Mouse (Mus musculus): ENCODE results near the gene Kmt2d. TPM values are rescaled to one million over a fixed set of nuclear protein-coding genes. Genes with fewer than 3 reads are reported as not detected.

Gene Kmt2d
- polyA plus RNA-seq, 1 experiment: 33.0 TPM

DNA sequence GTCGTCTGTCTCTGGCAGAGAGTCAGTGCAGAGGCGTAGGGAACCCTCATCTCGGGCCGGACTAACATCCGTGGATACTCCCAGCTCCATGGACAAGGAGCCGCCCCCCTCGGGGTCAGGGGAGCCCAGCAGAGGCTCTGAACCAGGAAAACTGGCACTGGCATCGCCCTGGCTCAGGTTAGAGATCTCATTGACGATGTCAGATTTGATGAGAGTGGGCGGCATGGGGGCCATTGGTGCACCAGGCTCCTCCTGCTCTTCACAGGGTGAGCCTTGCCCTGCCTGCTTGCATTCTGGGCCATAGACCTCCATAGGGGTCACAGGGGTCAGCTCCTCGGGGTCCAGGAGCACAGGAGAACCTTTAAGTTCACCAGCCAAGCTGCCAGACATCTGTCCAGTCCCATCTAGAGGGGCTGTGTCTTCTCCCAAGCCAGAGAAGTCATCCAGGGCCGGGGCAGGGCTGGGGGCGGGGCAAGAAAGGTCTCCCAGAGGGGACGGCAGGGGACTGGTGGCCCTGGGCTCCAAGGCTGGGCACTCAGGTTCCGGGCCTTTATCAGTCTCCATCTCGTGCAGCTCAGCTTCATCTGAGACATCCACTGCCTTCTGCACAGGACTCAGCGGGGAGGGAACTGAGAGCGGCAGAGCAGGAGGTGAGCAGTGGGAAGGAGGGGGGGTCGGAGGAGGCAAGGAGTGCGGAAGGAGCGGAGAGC is 9.1 kb downstream of the Kmt2d start:
- no peaks in the 10 kb centered on the region for H3K4me1 ChIP-seq (ENCODE audit: control insufficient read depth, insufficient read depth, low read length)
- no peak overlapping the region for H3K4me3 ChIP-seq (ENCODE audit: insufficient read depth, low read length)
- no peak for TF ChIP-seq CTCF (IDR thresholded peaks at IDR 0.05; ENCODE audit: extremely low read depth, insufficient read depth, low read length)
- H3K27ac ChIP-seq (ENCODE audit: insufficient read depth, low read length): no peak overlapping the region

DNA sequence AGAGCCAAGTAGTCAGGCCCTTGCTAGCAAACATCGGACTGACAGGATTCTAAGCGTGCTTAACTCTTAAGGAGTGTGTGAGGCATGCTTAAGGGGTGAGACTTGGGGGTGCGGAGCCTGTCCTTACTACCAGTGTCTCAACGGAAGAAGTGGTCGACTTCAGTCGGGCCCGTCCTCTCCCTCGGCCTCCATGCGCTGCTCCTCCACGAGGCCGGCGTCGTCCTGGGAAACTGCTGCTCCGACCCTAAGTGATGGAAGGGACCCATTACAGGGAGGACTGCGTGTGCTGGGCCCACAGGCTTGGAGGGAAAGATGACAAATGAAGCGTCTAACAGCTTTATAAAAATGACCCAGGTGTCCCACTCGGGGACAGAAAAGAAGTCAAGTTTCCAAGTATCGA is 10.1 kb downstream of the Kmt2d start:
- Histone ChIP-seq H3K27ac (ENCODE audit: insufficient read depth, low read length) (no peak overlapping the region), H3K4me1 (ENCODE audit: control insufficient read depth, insufficient read depth, low read length) (no peaks in the 10 kb centered on the region), H3K4me3 (ENCODE audit: insufficient read depth, low read length) (no peak overlapping the region)
- TF ChIP-seq POLR2A (IDR thresholded peaks at IDR 0.05; ENCODE audit: extremely low read depth, insufficient read depth, low read length) (no peak), CTCF (IDR thresholded peaks at IDR 0.05; ENCODE audit: extremely low read depth, insufficient read depth, low read length) (no peak)

DNA sequence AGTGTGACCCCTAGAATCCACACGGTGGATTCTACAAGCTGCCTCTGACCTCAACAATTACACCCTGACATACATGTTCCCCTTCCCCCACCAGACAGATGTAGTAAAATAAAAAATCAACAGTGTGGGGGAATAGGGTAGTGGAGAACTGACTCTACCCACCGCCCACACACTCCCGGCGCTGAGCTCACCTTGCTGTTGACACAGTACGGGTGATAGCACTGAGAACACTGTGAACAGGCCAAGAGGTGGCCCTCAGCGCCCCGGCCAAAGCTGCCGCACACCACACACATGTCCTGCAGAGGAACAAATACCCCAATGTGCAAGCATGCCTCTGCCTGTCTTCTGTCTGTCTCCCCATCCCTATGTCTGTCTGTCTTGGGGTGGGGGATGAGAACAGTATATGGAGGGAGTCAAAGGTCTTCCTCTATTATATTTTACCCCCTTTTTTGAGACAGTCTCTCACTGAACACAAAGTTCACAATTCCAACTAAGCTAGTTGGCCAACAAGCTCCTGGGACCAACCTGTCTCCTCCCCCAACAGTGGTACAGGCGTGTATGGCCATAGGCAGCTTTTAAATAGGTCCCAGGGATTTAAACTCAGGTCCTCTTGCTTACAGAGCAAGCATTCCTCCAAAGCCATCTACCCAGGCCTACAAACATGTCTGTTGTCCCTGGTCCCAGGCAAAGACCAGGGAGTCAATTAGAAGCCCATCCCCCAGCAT is 11.5 kb downstream of the Kmt2d start:
- Histone ChIP-seq H3K4me1 (ENCODE audit: control insufficient read depth, insufficient read depth, low read length) (no peaks in the 10 kb centered on the region), H3K27ac (ENCODE audit: insufficient read depth, low read length) (no peak overlapping the region), H3K4me3 (ENCODE audit: insufficient read depth, low read length) (no peak overlapping the region)
- no peak for TF ChIP-seq CTCF (IDR thresholded peaks at IDR 0.05; ENCODE audit: extremely low read depth, insufficient read depth, low read length)
- no peak for TF ChIP-seq POLR2A (IDR thresholded peaks at IDR 0.05; ENCODE audit: extremely low read depth, insufficient read depth, low read length)

DNA sequence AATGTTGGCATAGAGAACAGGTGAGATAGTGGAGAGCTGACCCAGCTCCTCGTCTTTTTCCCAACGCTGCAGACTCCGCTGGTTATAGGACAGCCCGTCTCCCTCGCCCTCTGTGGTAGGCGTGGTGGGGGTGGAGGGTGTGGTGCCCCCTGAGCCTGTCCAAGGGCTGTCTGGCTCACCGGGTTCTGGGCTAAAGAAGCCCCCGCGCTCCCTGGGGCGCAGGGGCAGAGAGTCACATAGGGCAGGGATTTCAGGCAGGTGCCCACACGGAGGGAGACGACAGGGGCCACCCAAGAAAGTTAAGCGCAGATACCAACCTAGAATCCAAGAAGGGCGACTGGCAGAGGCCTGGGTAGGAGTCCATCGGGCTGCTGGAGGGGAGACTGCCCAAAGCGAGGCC is 16.8 kb downstream of the Kmt2d start:
- no peaks in the 10 kb centered on the region for H3K4me1 ChIP-seq (ENCODE audit: control insufficient read depth, insufficient read depth, low read length)
- no peak overlapping the region for H3K4me3 ChIP-seq (ENCODE audit: insufficient read depth, low read length)
- TF ChIP-seq POLR2A (IDR thresholded peaks at IDR 0.05; ENCODE audit: extremely low read depth, insufficient read depth, low read length): no peak
- no peak for TF ChIP-seq CTCF (IDR thresholded peaks at IDR 0.05; ENCODE audit: extremely low read depth, insufficient read depth, low read length)
- H3K27ac ChIP-seq (ENCODE audit: insufficient read depth, low read length): no peak overlapping the region

DNA sequence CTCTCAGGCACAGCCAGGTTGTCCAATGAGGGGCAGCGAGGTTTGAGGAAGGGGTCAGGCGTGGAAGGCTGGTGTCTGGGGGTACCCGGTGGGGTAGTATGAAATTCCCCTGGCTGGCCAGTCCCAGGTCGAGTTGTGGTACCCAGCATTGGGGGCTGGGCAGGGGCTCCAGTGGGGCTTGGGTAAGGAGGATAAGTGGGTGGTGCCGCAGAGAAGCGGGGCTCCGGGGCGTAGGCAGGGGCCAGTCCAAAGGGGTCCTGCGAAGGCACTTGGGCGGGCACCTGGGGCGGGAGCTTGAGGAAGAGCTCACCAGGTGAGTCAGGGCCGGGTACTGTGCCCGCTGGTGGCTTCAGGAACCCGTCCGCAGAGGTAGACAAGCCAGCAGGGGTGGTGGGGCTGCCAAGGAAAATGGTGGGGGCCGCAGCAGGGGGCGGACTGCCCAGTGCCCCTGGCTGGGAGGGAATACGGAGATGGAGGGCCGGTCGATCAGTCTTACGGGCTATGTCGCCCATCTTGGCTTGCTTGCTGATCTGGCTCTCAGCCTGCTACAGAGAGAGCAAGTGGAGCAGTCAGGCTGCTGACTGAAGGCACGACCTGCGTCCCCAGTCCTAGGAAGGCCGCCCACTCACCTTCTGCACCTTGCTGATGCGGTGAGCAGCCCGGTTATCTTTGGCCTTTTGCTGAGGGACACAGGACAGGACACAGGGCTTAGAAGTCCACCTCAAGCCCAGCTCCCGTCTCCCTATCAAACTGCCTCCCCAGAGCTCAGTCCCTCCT is 17.7 kb downstream of the Kmt2d start:
- TF ChIP-seq CTCF (IDR thresholded peaks at IDR 0.05; ENCODE audit: extremely low read depth, insufficient read depth, low read length) (no peak), POLR2A (IDR thresholded peaks at IDR 0.05; ENCODE audit: extremely low read depth, insufficient read depth, low read length) (no peak)
- H3K4me3 ChIP-seq (ENCODE audit: insufficient read depth, low read length): no peak overlapping the region
- no peaks in the 10 kb centered on the region for H3K4me1 ChIP-seq (ENCODE audit: control insufficient read depth, insufficient read depth, low read length)
- H3K27ac ChIP-seq (ENCODE audit: insufficient read depth, low read length): no peak overlapping the region

DNA sequence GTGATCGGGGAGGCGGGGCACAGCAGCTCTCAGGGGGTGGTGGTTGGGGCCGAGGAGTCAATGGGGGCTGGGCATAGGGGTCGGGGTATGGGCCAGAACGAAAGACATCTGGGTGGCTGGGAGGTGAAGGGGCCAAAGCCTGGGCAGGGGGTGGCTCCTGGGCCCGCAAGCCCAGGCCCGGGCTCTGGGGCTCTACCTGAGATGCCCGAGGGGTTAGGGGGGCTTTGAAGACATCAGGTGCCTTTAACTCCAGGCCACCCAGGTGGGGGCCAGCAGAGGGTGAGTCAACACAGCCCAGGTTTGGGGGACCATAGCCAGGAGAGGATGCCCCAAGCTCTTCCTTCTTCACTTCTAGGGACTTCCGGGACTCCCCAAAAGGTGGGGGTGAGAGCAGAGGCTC is 18.3 kb downstream of the Kmt2d start:
- no peak overlapping the region for H3K4me3 ChIP-seq (ENCODE audit: insufficient read depth, low read length)
- no peaks in the 10 kb centered on the region for H3K4me1 ChIP-seq (ENCODE audit: control insufficient read depth, insufficient read depth, low read length)
- no peak for TF ChIP-seq CTCF (IDR thresholded peaks at IDR 0.05; ENCODE audit: extremely low read depth, insufficient read depth, low read length)
- TF ChIP-seq POLR2A (IDR thresholded peaks at IDR 0.05; ENCODE audit: extremely low read depth, insufficient read depth, low read length): no peak
- H3K27ac ChIP-seq (ENCODE audit: insufficient read depth, low read length): no peak overlapping the region

DNA sequence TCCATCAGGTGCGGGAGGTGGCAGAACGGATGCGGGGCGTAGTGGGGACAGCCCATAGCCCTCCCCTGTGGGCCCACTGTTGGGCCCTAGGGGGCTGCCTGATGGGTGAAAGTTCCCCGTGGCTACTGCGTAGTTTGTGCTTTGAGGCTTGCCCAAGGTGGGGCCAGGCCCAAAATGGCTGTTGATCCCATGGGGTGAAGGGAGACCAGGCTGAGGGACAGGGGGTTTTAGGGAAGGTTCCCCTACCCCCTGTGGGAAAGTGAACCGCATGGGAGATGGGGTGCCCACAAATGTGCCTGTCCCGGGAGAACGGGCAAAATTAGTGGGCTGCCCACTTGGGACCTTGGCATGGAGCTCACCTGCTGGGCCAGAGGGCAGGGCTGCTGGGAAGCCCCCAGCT is 18.9 kb downstream of the Kmt2d start:
- no peak for TF ChIP-seq POLR2A (IDR thresholded peaks at IDR 0.05; ENCODE audit: extremely low read depth, insufficient read depth, low read length)
- no peak for TF ChIP-seq CTCF (IDR thresholded peaks at IDR 0.05; ENCODE audit: extremely low read depth, insufficient read depth, low read length)
- no peak overlapping the region for H3K4me3 ChIP-seq (ENCODE audit: insufficient read depth, low read length)
- H3K27ac ChIP-seq (ENCODE audit: insufficient read depth, low read length): no peak overlapping the region
- H3K4me1 ChIP-seq (ENCODE audit: control insufficient read depth, insufficient read depth, low read length): 0 out of 2 replicates have a peak, but pooled peaks cover 3% of the 10 kb centered on the region

DNA sequence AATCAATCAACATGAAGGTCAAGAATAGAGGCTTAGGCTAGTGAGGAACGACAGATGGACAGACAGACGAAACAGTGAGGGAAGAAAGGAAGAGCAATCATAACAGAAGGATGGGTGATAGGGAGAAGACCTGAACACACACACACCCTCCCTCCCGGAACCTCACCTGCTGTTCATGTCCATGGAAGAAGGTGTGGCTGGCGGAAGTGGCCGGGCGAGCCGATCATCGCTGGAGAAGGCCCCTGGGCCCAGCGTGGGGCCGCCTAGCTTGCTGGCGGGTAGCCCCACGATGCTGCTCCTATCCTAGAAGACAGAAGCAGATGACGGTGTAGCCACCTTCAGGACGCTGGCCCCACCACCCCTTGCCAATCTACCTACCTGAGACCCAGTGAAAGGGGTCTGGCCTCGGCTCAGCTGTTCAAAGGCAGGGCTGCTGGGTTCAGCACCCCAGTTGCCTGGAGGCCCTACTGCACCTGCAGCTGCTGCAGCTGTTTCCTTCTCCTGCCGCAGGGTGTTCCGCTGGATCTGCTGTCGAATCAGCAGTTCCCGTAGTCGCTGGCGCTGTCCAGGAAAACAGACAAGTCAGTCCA is 19.7 kb downstream of the Kmt2d start:
- H3K4me3 ChIP-seq (ENCODE audit: insufficient read depth, low read length): no peak overlapping the region
- H3K27ac ChIP-seq (ENCODE audit: insufficient read depth, low read length): no peak overlapping the region
- TF ChIP-seq CTCF (IDR thresholded peaks at IDR 0.05; ENCODE audit: extremely low read depth, insufficient read depth, low read length) (no peak), POLR2A (IDR thresholded peaks at IDR 0.05; ENCODE audit: extremely low read depth, insufficient read depth, low read length) (no peak)
- 0 out of 2 replicates have a peak, but pooled peaks cover 3% of the 10 kb centered on the region for H3K4me1 ChIP-seq (ENCODE audit: control insufficient read depth, insufficient read depth, low read length)

DNA sequence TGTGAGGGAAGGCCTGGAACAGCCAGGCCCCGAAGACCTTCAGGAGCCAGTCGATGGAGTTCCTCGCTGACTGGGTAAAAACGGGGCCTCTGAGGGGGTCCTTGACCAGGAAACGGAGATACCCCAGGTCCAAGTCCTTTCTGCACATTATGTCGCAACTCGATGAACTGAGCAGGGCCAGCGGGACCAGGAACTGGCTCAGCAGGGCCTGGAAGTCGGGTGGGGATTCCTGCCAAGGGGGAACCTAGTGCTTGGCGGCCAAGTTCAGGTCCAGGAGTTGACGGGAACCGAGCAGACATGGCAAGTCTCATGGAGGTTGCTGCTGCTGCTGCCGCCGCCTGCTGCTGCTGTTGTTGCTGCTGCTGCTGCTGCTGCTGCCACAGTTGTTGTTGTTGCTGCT is 20.3 kb downstream of the Kmt2d start:
- Histone ChIP-seq H3K4me1 (ENCODE audit: control insufficient read depth, insufficient read depth, low read length) (0 out of 2 replicates have a peak, but pooled peaks cover 3% of the 10 kb centered on the region), H3K4me3 (ENCODE audit: insufficient read depth, low read length) (no peak overlapping the region), H3K27ac (ENCODE audit: insufficient read depth, low read length) (no peak overlapping the region)
- TF ChIP-seq CTCF (IDR thresholded peaks at IDR 0.05; ENCODE audit: extremely low read depth, insufficient read depth, low read length) (no peak), POLR2A (IDR thresholded peaks at IDR 0.05; ENCODE audit: extremely low read depth, insufficient read depth, low read length) (no peak)
